Mouse (Mus musculus): ENCODE data around the gene Parp11. TPM values are rescaled to one million over a fixed set of nuclear protein-coding genes. Genes with fewer than 3 reads are reported as not detected.

Gene Parp11
- total RNA-seq (2021): 10 to 100 TPM in 1 of 2 experiments, 1 to 10 TPM in 1; 7.7 to 10.7 TPM
- long read RNA-seq, experiment 1, partial matches to known transcripts: 0 of 3 reads
- long read RNA-seq, experiment 1, other reads (novel, unspliced or antisense): 1 of 3 reads
- long read RNA-seq, experiment 2, partial matches to known transcripts: 0 of 5 reads
- long read RNA-seq, experiment 2, other reads (novel, unspliced or antisense): 4 of 5 reads

DNA sequence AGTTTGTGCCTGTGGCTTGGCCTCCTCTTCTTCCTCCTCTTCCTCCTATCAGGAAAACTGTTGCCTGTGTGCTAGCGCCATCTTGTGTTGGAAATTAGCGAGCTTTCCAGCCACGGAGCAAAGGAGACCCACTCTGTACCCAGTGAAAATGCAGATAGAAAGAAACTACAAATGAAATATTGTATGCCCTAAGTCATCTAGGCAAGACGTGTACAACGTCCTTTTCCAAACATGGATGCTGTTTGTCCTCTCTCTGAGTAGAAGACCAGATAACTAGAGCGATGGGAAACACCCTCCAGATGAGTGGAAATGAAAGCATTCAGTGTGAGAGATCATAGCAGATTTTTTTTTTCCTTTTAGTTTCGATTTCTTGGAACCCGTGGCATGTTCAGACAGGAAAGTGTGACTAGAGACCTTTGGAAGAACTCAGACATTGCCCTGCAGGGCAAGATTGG lies at the start of gene Parp11:
TSS of gene Parp11 (plus strand) at position 405 of the 455 bp plus-strand sequence.
- DNase-seq: peak; percentile 66 to 78
- intact Hi-C loops (cut with DNase I): loop anchor here (1.0 to 5.0 kb wide), 4 partner anchors 84 to 489 kb away; no protein-coding TSS in a partner anchor

DNA sequence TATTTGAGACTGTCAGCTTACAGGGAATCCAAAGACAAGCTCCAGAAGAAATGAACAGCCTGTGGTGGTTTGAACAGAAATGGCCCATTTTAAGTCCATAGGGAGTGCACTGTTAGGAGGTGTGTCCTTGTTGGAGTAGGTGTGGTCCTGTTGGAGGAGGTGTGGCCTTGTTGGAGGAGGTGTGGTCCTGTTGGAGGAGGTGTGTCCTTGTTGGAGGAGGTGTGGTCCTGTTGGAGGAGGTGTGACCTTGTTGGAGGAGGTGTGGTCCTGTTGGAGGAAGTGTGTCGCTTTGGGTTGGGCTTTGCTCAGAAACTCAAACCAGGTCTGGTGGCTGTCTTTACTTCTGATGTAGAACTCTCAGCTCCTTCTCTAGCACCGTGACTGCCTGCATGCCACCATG lies 48.6 kb upstream of the Parp11 start:
- DNase-seq: no peak
- intact Hi-C loops (cut with DNase I): no loop called here

DNA sequence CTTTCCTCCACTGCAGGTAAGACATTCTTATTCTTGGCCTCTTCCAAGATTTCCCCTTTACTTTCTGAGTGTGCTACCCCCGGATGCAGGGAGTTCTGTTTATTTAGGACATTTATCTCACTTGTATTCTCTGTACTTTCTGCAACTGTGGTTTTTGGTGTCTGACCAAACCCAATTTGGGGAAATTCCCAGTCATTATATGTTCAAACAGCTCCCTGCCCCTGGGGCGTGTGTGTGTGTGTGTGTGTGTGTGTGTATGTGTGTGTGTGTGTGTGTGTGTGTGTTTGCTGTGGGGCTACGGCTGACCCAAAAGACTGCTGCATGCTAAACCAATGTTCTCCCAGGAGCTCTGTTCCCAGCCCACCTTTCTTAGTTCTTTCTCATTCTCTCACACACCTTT lies 45.2 kb upstream of the Parp11 start:
- DNase-seq: no peak
- intact Hi-C loops (cut with DNase I): no loop called here

DNA sequence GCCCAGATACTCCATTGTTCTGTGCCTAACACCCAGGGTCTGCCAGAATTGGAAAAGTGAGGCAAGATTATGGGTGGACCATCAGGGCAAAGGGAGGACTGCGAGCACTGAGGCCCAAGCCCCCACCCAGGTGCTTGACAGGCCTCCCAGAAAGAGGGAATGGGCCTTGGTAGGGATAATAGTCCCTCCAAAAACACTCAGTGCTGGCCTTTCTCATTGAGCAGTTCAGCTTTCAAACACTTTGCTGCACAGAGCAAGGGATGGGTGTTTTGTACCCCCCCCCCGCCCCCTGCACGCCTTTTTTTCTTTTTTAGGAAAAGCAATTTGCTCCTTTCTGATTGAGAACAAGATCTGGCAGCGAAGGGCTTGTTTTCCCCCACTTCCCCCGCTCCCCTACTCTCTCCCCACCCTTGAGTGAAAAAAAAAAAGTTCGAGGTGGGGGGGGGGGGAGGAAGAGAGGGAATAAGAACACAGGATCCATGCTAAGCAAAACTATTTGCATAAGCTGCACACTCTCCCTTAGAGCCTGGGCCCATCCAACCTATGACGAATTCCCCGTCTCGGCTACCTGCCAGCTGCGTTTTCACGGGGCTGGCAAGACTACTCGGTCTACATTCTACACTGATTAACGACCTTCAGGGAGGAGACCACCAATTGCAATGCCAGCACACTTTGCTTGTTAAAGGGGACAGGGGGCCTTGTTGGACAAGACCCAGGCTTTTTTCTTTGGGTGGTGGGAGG lies 42.4 kb upstream of the Parp11 start:
- peak; percentile 8 to 35 for DNase-seq

DNA sequence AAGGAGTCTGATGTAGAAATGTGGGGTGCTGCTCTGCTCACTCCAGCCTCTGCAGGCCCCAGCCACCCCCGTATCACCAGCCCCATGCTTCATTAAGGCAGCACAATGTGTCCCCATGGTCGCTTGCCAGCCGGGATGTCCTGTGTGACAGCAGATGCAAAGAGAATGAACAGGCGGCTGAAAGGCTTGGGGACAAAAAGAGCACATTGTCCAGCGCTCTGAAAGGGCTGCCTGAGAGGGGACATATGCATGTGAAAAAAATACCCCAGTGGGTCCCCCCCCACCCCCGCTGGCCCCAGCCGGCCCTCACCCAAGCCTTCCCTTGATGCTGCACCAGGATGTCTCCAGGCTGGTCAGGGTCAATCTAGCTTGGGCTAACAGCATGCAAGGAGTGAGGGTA lies 41.0 kb upstream of the Parp11 start:
- intact Hi-C loops (cut with DNase I): no loop called here
- DNase-seq: no peak

More for the DNA sequence above, 42.4 kb upstream of the Parp11 start:
- intact Hi-C loops (cut with DNase I): no loop called here

DNA sequence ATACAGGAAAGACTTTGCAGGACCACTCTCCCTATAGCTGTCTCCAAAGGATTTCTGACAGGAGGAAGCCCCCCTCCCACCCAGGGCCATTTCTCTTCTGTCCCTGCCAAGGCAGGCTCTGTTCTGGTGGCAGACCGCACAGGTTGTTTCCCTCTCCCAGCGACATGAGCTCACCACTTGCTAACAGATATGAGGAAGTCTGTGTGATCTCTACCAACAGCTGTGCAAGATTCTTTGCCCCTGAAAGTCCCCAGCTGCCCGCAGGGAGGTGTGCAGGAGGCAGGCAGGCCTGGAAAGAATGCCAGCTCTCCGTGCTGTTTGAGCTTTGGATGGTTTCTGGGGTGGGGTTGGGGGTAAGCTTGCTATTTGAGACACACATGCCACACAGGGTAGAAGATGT lies 38.9 kb upstream of the Parp11 start:
- intact Hi-C loops (cut with DNase I): no loop called here
- no peak for DNase-seq

DNA sequence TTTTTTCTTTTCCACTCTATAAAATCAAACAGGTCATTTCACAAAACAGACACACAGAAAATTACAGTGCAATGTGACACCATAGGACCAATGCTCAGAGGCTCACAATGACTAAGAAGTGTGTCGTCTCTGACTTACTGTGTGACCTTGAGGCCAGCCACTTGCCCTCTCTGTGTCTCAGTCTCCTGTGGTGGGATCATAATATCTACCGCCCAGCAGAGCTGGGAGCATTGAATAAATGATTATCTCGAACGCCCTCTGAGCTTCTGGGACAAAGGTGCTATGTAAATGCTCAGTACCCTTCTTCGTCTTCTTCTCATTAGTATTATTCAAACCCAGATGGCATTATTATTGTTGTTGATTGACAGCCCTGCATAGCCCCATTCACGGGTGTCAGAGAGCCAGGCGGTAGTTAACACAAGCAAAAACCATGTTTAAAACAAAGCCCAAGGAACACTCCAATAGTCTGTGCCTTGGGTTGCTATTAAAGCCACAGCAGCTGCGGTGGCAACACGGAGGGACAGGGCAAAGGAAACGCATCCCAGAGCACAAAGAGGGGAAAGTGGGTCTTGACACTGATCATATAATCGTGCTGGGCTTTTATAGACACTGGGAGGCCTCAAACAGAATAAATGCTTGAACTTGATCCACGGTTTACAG lies 29.0 kb upstream of the Parp11 start:
- DNase-seq: no peak
- intact Hi-C loops (cut with DNase I): no loop called here

DNA sequence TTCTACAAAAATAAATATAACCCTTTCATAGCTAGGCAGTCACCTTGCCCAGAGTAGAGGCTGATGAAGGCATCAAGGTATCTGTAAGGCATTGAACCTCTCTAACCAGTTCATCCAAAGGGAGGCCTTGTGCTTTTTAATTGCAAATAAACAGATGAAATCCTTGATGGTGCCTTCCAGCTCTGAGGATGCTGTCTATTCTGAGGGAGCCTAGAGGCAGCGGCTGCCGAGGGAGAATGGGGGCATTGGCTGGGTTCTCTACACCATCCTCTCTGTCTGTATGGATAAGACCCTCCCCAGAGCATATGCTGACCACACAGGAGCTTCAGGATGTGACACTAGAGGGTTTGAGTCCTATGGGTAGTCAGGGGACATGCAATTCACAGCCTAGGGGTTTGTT lies 28.3 kb upstream of the Parp11 start:
- intact Hi-C loops (cut with DNase I): no loop called here
- DNase-seq: no peak

DNA sequence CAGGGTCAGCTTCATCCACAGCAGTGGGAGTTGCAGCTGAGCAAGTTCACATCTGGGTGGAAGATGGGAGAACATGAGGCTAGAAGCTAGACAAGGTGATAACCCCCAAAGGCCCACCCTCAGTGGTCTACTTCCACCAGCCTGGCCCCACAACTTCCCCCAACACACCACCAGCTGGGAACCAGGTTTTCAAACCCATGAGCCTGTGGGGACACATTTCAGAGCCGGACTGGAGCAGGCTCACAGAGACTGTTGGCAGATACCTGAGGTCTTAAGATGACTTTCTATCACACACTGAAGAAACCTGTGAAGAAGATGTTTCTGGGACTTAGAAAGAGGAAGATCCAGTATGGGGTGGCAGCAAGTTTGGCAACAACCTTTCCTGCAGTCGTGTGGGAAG lies 26.5 kb upstream of the Parp11 start:
- intact Hi-C loops (cut with DNase I): no loop called here
- no peak for DNase-seq

DNA sequence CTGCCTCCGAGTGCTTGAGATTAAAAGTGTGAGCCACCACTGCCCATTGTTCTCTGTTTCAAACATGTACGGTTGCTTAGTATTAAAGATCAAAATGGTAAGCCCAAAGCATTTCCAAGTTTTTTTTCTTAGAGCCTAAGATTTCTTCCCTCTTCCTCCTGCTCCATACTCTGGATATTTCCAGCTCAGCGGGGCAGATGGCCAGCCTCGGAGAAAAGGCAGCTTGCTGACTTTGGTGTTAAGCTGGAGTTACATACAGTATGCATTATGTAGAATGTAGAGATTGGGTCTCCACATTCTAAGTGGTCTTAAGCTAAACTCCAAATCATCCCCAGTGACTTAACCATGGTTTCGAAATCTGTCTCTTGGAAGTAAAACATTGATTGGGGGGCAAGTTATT lies 21.5 kb upstream of the Parp11 start:
- intact Hi-C loops (cut with DNase I): no loop called here
- no peak for DNase-seq

DNA sequence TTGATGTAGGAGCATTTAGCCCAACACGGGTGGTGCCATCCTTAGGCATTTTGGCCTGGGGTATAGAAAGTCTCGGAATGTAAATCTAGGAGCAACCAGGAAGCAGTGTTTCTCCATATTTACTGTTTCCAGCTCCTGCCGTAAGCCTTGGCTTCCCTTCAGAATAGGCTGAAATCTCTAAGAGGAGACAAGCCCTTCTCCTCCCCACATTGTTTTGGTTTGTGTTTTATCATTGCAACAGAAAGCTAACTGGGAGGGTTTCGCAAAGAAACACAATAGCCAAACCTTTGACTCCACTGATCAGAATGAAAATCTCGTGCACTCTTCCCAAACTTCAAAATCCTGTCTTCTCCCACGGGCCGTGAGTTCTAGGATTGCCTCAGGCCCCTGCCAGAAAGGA lies 15.9 kb upstream of the Parp11 start:
- intact Hi-C loops (cut with DNase I): no loop called here
- DNase-seq: no peak

DNA sequence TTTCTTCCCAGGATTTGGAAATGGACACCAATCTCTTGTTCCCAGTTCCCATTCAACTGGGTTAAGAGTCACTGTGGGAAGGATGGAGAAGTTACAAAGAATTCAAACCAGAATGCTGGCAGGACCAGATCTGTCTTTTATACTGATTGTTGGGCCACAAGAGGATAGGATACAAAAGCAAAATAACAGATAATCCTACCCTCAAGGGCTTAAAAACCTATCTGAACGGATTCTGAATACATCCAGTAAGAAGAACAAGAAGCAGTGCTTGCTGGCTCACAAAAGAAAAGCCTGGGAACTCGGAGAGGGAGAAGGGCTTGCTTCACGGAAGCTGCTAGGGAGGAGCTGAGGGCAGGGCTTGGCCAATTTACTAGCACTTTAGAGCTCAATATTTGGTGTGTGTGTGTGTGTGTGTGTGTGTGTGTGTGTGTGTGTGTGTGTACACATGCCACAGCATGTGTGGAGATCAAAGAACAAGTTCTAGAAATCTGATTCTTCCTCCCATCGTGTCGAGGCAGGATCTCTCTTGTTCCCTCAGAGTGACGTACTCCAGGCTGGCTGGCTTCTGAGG lies 15.4 kb upstream of the Parp11 start:
- no peak for DNase-seq
- intact Hi-C loops (cut with DNase I): no loop called here

DNA sequence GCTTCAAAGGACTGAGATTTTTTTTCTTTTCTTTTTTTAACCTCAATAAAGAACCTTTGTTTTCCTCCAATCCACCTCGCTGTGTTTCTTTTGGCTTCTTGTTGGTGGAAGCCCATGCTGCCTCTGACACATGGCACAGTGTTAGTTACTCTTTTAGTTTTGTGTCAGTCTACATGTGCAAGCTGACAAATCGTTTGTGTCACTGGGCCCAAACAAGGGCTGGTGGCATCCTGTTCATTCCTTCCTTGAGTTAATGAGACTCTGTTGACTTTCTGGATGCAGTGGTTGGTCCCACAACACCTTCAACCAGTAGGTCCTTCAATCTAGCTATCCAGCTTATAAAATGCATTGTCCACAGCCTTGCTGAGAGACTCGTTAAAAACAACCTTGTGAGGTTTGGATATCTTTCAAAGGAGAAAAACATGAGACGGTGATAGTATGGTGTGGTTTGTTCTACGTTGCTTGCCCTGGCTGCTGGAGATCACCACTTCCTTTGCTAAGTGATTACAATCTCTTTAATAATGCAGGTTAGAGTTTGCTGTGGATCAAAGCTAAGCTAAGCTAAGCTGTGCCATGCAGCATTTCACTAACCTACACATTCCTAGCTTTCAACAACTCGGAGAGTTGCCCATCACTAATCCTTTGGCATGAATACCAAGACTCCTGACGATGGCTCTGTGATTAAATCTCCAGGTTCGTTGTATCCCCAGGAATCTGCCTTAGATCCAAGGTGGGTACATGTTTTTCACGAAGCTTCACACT lies 12.6 kb upstream of the Parp11 start:
- intact Hi-C loops (cut with DNase I): no loop called here
- DNase-seq: no peak

DNA sequence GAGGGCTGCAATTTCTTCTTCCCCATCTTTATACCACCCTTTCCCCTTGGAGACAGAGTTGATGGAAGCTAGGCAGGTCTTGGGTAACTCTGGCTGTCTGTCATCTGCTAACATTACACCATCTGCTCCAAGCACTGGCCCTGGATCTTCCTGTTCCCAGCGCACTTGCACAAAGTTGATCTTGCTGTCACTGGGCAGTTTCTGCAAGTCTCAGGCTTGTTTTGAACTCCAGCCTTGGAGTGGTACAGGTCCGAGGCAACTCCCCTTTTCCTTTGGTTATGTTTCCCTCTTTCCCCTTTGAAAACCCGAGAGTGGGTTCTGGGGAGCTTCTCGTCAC lies 12.0 kb upstream of the Parp11 start:
- intact Hi-C loops (cut with DNase I): no loop called here
- no peak for DNase-seq

DNA sequence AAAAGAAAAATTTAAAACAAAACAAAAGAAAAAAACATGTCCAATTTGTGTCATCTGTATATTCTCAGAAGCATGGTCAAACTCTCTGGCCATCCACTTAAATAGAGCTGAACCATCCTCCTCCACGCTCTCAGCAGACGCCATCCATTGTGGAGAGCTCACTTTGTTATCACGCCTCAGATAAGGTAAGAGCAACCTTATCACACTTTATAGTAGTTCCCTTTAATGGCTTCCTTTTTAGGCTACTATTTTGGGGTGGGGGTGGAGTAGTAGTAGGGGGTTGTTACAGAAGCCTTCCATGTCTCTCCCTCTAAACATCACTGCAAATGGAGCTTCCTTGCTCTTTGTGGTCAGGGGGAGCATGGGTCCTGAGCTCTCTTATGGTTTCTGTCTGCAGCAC lies 7.6 kb upstream of the Parp11 start:
- intact Hi-C loops (cut with DNase I): no loop called here
- DNase-seq: no peak

DNA sequence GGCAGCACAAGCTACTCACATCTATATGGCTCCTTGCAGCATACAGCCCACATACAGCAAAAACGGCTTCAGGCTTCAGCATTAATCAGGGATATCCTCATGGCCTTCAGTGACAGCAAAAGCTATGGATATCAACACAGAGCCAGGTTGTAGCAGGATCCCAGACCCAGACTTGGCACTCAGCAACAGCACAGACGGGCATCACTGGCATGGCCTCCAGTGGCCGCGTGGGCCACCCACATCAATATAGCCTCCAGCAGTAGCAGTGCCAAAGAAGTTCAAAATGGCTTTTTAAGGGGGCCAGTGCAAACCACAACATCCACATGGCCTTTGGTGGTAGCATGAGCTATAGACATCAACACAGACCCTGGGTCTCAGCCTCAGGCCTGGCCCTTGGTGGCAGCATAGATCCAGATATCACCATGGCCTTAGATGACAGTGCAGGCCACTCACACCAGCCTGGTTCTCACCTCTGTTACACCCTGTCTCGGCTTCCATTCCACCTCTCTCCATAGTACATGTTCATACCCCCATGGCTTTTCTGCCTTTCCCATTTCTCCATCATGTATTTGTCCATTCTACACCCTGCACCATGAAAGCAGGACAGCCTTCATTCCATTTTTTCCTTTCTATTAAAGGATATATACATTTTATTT lies 7.0 kb upstream of the Parp11 start:
- no peak for DNase-seq
- intact Hi-C loops (cut with DNase I): no loop called here

DNA sequence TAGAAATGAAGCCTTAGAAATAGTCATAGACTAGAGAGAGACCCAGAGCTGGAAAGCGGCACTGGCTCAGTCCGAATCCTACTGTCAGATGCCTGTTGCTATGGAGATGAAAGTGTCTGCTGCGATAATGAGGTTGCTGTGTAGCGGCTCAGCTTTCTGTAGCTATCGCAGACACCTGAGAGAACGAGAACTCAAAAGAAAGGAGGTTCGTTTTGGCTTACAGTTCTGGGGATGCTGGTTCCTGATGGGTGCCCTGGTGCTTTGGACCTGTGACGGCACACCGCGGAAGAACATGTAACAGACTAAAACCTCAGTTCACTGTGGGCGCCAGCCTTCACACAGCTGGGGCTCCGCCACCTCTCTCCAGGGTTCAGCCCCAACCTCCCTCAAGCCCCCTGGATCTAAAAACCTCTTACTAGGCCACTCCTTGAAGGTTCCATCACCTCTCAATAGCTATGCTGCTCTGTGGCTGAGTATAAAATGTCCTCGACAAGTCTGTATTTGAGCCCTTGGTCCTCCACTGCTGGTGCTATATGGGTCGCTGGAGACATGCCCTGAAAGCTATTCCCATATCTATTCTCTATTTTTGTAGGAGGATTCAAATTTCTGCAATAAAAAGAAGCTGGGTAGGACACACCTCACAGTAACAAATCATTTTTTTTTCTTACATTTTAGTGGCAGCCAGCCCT lies 6.1 kb upstream of the Parp11 start:
- no peak for DNase-seq
- intact Hi-C loops (cut with DNase I): no loop called here

DNA sequence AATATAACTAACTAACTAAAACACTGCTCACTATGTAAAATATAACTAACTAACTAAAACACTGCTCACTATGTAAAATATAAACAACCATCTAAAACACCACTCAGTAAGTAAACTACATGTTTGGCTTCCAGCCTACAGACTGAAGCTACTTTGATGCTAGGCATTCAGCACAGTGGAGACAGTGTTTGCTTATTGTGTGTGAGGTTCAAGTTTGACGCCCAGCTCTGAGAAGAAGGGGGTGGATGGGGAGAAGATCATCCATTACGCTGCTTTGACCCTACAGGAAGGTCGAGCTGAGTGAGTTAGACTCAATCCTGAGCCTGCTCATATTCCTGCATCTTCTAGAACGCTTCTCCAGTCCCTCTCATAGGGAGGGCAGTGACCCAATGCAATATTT lies 4.1 kb upstream of the Parp11 start:
- intact Hi-C loops (cut with DNase I): no loop called here

DNA sequence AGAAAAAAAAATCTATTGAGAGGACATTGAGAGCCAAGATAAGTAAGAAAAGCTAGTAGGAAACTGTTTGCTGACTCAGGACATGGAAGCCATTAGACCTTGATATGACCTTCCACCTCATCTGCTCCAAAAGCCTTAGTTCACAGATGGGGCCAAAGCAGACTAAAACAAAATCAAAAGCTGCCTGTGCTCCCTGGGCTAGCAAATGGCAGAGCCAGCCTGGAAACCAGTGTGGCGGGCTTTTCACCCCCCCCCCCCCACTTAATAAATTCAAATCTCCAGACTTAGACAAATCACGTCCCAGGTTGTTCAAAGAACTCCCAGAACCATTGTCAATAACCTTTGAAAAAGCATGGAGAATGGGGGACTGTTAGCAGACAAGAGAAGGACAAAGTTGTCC lies 2.7 kb upstream of the Parp11 start:
- intact Hi-C loops (cut with DNase I): no loop called here
- no peak for DNase-seq

More for the DNA sequence above, 4.1 kb upstream of the Parp11 start:
- DNase-seq: no peak

DNA sequence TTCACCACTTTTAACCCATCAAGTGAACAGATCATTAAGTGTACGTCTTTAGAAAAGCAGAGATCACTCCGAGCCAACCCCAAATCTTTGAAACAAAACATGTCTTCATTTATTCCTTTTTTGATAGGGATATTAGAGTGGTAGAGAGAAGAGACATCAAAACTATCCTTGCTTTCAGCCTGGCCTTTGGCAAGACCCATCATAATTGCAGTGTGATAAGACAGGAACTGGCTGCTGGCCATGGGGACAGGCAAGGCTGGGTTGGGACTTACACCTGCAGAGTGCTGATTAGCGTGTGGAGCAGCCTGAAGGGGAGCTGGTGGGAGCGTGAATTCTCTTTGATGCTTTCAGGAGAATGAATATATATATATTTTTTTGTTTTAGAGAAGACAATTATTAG lies 2.2 kb upstream of the Parp11 start:
- DNase-seq: peak; percentile 33 to 53
- intact Hi-C loops (cut with DNase I): no loop called here
